Mouse (Mus musculus) embryonic facial prominence, embryonic 11.5 days (tissue): ENCODE results near the gene Bnipl. TPM values are rescaled to one million over a fixed set of nuclear protein-coding genes. Genes with fewer than 3 reads are reported as not detected.
A peak's percentile ranks its signal among the peaks of the same experiment; 100 is the strongest.

Experiments
- ATAC-seq: fragments of 200-750 bp; cut with Nextera tagmentation; replicated peaks from 2 replicates; pipeline ENCODE4 v1.8.0; 2017; ENCODE audit warnings: low read depth; ENCODE audit not compliant: insufficient number of reproducible peaks, low FRiP score, low TSS enrichment
- DNase-seq: peaks from one replicate; pipeline ENCODE4 v3.0.0-alpha.2; 2015; ENCODE audit warnings: low spot score
- H3K27ac ChIP-seq: fragments of 300-500 bp; sonication (generic); replicated peaks from 2 replicates; pipeline ENCODE4 v1.5.1; 2014; ENCODE audit warnings: mild to moderate bottlenecking, low read depth, low read length, control low read depth
- H3K27me3 ChIP-seq: fragments of 300-500 bp; sonication (generic); 2 replicates; pipeline ENCODE4 v1.6.1; 2014; ENCODE audit warnings: mild to moderate bottlenecking, low read length, moderate library complexity, mixed read lengths; ENCODE audit not compliant: control insufficient read depth, insufficient read depth
- H3K36me3 ChIP-seq: fragments of 300-500 bp; sonication (generic); replicated peaks from 2 replicates; pipeline ENCODE4 v1.6.1; 2014; ENCODE audit warnings: low read depth, mild to moderate bottlenecking, low read length, moderate library complexity, mixed read lengths; ENCODE audit not compliant: control insufficient read depth, insufficient read depth
- H3K4me1 ChIP-seq: fragments of 300-500 bp; sonication (generic); 2 replicates; pipeline ENCODE4 v1.6.1; 2014; ENCODE audit warnings: low read length, mixed read lengths; ENCODE audit not compliant: control insufficient read depth, insufficient read depth
- H3K4me2 ChIP-seq: fragments of 300-500 bp; sonication (generic); 2 replicates; pipeline ENCODE4 v1.6.1; 2014; ENCODE audit warnings: low read depth, mild to moderate bottlenecking, control low read depth, low read length, moderate library complexity
- H3K4me3 ChIP-seq: fragments of 300-500 bp; sonication (generic); 2 replicates; pipeline ENCODE4 v1.5.1; 2014; ENCODE audit warnings: low read depth, low read length, control low read depth
- H3K9ac ChIP-seq: fragments of 300-500 bp; sonication (generic); replicated peaks from 2 replicates; pipeline ENCODE4 v1.6.1; 2014; ENCODE audit warnings: mild to moderate bottlenecking, control low read depth, low read length
- H3K9me3 ChIP-seq: fragments of 300-500 bp; sonication (generic); replicated peaks from 2 replicates; pipeline ENCODE4 v1.6.1; 2016; ENCODE audit warnings: mild to moderate bottlenecking, low read length, inconsistent platforms, mixed read lengths; ENCODE audit not compliant: control insufficient read depth
- WGBS: fragments of 180-500 bp; shearing (Covaris S2); extraction: QIAGEN DNeasy Blood & Tissue Kit; methylation state at CpG from one replicate; pipeline ENCODE4 v1.1.7; 2014; 5-methylcytosine and 5-hydroxymethylcytosine counted together
- polyA plus RNA-seq: library from polyadenylated mRNA; unstranded; fragments of >200 nt; fragmentation: Nextera tagmentation; extraction: Ambion mirVana; gene quantifications from 2 replicates; pipeline ENCODE4 v1.2.1, GENCODE M21; 2014

The Bnipl gene
- polyA plus RNA-seq = 2.9 and 4.0 TPM in 2 replicates

DNA sequence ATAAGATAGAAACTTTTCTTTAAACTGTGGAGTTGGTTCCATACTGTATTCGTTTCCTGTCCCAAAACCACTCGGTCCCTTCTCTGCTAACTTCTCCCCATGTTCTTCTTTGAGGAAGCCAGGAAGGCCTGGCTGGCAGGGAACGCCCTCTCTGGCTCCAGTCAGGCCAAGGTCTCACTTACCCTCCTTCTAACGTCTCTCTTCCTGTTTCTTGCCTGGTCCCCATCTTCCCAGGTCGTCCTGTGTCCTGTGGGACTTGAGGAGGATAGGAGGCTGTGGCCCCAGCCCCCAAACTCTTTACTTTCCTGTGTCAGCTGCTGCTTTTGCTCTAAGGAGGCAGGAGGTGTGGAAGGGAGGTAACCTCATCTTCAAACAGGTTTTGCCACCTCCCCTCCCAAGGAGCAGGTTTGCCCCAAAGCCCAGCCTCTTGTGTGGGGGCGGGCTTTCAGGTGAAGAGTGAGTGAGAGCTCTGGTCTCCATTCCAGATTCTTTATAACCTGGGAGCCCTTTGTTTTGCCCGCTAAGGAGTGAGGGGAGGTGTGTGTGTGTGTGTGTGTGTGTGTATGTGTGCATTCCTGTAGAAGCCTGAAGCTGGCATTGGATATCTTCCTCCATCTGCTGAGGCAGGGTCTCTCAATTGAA lies at the start of gene Bnipl:
Bnipl (minus strand) TSS at position 411 of the 642 bp plus-strand sequence.
- no peak within 1 kb of the TSS for H3K9ac ChIP-seq
- ATAC-seq (peak; percentile 62; the same call in 1 of the 2 replicates), DNase-seq (no peak)
- H3K27ac ChIP-seq = no peak within 1 kb of the TSS
- no peaks in the 10 kb centered on the region for H3K9me3 ChIP-seq
- H3K4me3 ChIP-seq = no peak within 1 kb of the TSS
- no peak within 1 kb of the TSS for H3K4me2 ChIP-seq
- no peaks in the 10 kb centered on the region; the same call in 1 of the 2 replicates for H3K36me3 ChIP-seq
- WGBS = 54% methylated on average over 7 of the region's 7 CpGs
- no peaks in the 10 kb centered on the region for H3K27me3 ChIP-seq
- no peaks in the 10 kb centered on the region for H3K4me1 ChIP-seq

DNA sequence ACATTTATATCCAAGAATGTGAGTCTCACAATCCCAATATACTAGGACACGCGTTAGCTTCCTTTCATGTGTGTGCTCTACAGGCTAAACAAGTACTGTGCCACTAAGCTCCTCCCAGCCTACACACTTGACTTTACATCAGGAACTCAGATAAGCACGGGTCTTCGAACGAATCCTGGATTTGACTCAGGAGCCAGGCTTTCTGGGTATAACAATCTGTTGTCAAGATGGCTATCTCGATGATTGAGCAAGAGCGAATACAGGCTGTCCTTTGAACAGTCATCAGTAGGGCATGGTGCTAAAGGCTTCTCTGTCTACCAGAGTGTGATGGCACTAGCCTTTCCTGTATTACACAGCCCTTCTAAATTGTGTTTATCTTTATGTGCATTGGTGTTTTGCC lies 47.0 kb upstream of the Bnipl start:
- H3K27ac ChIP-seq = no peak overlapping the region
- WGBS = 92% methylated on average over 7 of the region's 7 CpGs
- no peaks in the 10 kb centered on the region for H3K4me1 ChIP-seq
- no peaks in the 10 kb centered on the region for H3K9me3 ChIP-seq
- no peak overlapping the region for H3K4me3 ChIP-seq
- H3K27me3 ChIP-seq = no peaks in the 10 kb centered on the region
- H3K9ac ChIP-seq = no peak overlapping the region
- DNase-seq (no peak), ATAC-seq (no peak)
- H3K36me3 ChIP-seq = no peaks in the 10 kb centered on the region; the same call in 1 of the 2 replicates
- no peak overlapping the region for H3K4me2 ChIP-seq

DNA sequence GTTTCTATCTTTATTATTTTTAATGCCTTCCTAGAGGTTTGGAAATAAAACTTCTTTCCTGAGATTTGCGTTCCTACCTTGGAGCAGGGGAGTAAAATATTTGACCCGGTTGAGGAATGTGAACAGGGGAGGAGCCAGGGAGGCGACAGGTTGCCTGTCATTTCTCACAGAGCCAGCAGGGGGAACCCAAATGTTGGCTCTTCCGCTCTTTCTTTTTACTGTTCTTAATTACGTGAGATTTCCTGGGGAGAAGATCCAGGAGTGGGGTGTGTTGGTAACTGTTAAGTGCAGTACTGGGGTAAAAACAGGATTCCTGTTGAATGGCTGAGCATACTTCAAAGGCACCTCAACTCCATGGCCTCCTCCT lies 45.1 kb upstream of the Bnipl start:
- Histone ChIP-seq H3K27me3 (no peaks in the 10 kb centered on the region), H3K9ac (no peak overlapping the region), H3K4me1 (no peaks in the 10 kb centered on the region), H3K9me3 (no peaks in the 10 kb centered on the region), H3K36me3 (no peaks in the 10 kb centered on the region; the same call in 1 of the 2 replicates), H3K4me3 (no peak overlapping the region), H3K27ac (no peak overlapping the region), H3K4me2 (no peak overlapping the region)
- peak; percentile 79 for DNase-seq
- ATAC-seq = no peak
- 13% methylated on average over 5 of the region's 5 CpGs for WGBS

DNA sequence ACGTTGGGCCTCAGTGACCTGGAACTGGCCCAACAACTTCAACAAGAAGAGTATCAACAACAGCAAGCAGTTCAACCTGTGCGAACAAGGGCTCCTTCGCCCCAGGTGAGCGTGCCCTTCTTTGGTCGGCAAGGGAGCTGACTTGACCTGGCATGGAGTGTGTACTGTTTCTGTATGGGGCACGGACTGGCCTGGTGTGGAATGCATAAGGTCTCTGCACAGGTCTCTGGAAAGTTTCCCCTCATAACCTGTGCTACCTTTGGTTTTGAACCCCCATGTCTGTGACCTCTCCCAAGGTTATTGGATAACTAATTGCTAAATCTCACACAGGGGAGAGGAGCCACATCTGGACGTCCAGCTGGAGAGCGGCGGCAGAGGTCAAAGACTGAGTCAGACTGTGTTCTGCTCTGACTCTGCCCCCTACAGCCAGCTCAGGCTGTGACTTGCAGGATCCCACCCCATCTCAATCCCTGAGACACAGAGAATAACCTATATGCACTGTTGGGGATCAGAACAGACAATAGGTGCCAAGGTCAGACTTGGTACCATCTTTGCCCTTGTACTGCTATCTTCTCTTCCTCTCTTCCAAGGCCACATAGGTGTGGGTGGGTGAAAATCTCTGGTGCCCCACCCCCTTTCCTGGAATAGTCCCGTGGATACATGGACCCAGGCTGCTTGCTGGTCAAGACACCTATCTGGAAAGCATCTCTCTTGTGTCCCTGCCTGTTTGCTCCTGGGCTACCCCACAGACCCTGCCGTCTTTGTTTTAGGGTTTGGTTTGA lies 44.5 kb upstream of the Bnipl start:
- Histone ChIP-seq H3K27me3 (no peaks in the 10 kb centered on the region), H3K9ac (no peak overlapping the region), H3K4me3 (no peak overlapping the region), H3K27ac (no peak overlapping the region), H3K4me1 (no peaks in the 10 kb centered on the region), H3K4me2 (no peak overlapping the region), H3K36me3 (no peaks in the 10 kb centered on the region; the same call in 1 of the 2 replicates), H3K9me3 (no peaks in the 10 kb centered on the region)
- WGBS = 77% methylated on average over 11 of the region's 11 CpGs
- peak; percentile 22; the same call in 1 of the 2 replicates for ATAC-seq
- DNase-seq = no peak

DNA sequence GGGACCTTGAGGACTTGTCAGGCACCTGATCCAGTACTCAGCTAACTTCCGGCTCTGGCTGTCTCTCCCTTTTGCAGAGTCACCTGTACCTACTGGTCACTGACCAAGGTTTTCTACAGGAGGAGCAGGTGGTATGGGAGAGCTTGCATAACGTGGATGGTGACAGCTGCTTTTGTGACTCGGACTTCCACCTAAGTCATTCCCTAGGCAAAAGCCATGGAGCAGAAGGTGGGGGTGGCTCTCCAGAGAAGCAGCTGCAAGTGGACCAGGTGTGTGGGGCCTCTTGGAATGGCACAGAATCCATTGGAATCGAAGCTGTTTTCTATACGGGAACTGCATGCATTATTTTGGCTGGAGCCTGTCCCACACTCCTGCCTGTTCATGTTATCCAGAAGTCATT lies 43.7 kb upstream of the Bnipl start:
- no peak overlapping the region for H3K9ac ChIP-seq
- H3K4me1 ChIP-seq = no peaks in the 10 kb centered on the region
- 84% methylated on average over 5 of the region's 5 CpGs for WGBS
- no peaks in the 10 kb centered on the region for H3K27me3 ChIP-seq
- DNase-seq = no peak
- H3K4me2 ChIP-seq = no peak overlapping the region
- H3K36me3 ChIP-seq = no peaks in the 10 kb centered on the region; the same call in 1 of the 2 replicates
- H3K4me3 ChIP-seq = no peak overlapping the region
- no peaks in the 10 kb centered on the region for H3K9me3 ChIP-seq
- H3K27ac ChIP-seq = no peak overlapping the region
- no peak for ATAC-seq

DNA sequence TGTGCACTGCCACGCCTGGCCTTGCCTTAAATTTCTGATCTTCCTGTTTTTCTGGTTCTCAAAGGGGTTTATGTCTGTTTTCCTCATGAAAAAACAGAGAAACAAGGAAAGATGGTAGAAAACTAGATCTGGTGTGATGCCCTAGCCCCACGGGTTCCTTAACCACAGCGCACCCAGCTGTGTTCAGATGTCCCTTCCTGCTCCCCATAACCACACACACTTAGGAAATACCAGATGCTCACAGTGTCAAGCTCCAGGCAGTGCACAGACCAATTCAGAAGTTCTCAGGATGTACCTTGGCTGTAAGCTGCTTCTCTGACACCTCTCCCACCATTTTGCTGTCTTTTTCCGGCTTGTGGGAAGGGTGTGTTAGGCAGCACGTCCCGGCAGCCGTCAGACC lies 43.3 kb upstream of the Bnipl start:
- Histone ChIP-seq H3K36me3 (no peaks in the 10 kb centered on the region; the same call in 1 of the 2 replicates), H3K4me2 (no peak overlapping the region), H3K9ac (no peak overlapping the region), H3K9me3 (no peaks in the 10 kb centered on the region), H3K27ac (no peak overlapping the region), H3K27me3 (no peaks in the 10 kb centered on the region), H3K4me3 (no peak overlapping the region), H3K4me1 (no peaks in the 10 kb centered on the region)
- DNase-seq (no peak), ATAC-seq (no peak)
- WGBS = 88% methylated on average over 7 of the region's 7 CpGs

DNA sequence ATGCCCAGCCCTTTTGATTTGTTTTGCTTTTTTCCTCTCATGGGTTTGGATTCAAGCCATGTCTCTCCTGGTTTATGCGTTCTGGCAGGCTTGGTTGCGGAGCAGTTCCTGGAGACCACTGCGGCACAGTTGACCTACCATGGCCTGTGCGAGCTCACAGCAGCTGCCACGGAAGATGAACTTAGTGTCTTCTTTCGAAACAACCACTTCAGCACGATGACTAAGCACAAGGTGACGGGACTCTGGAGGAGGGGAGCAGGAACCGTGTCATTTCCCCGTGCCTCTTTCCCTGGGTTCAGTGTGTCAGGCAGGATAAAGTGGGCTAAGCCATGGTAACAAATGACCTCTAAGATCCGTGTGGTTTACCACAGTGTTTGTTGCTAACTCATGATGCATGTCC lies 42.5 kb upstream of the Bnipl start:
- H3K4me3 ChIP-seq = no peak overlapping the region
- no peak overlapping the region for H3K4me2 ChIP-seq
- no peaks in the 10 kb centered on the region for H3K9me3 ChIP-seq
- no peaks in the 10 kb centered on the region for H3K27me3 ChIP-seq
- no peaks in the 10 kb centered on the region; the same call in 1 of the 2 replicates for H3K36me3 ChIP-seq
- no peak overlapping the region for H3K9ac ChIP-seq
- H3K27ac ChIP-seq = no peak overlapping the region
- no peak for DNase-seq
- ATAC-seq = no peak
- WGBS = 82% methylated on average over 11 of the region's 11 CpGs
- H3K4me1 ChIP-seq = no peaks in the 10 kb centered on the region

DNA sequence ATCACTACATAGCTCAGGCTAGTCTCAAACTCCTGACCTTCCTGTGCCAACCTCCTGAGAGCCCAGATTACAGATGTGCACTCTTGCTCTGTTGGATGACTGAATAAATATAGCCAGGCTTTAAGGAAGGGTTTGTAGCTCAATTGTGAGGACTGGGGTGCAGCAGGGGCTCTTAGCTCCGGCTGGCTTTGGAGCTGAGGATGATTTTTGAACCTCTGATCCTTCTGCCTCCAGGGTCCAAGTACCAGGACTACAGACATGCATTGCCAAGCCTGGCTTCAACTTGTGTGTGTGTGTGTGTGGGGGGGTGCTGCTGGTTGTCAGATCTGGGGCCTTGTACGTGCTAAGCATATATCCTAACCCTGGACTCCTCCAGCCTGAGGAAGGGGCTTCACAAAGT lies 41.9 kb upstream of the Bnipl start:
- ATAC-seq = no peak

More for the DNA sequence above, 41.9 kb upstream of the Bnipl start:
- no peaks in the 10 kb centered on the region; the same call in 1 of the 2 replicates for H3K36me3 ChIP-seq
- no peaks in the 10 kb centered on the region for H3K27me3 ChIP-seq
- H3K9ac ChIP-seq = no peak overlapping the region
- H3K4me3 ChIP-seq = no peak overlapping the region
- H3K4me2 ChIP-seq = no peak overlapping the region
- no peak overlapping the region for H3K27ac ChIP-seq
- H3K4me1 ChIP-seq = no peaks in the 10 kb centered on the region
- no peaks in the 10 kb centered on the region for H3K9me3 ChIP-seq
- 78% methylated on average over 2 of the region's 2 CpGs for WGBS
- DNase-seq = no peak
